Mouse (Mus musculus): ENCODE measurements around the gene Gm43552.
"Not testable (repeated sequence)": the region's sequence is repeated elsewhere in the genome, so short reads cannot be mapped to it uniquely, and the experiment has no call there.

Gene Gm43552

GRCm38 (mm10) chr5:65492716-65493531 is at the start of gene Gm43552:
Gene Gm43552, minus strand, starts transcription at chr5:65492833.
- DNase-seq = peak; percentile 97 to 98

- DNase-seq = no peak
Measured at GRCm38 (mm10) chr5:65541889-65542288, 49.3 kb upstream of the Gm43552 start.

- DNase-seq = no peak
Measured at GRCm38 (mm10) chr5:65539786-65540185, 47.2 kb upstream of the Gm43552 start.

- no peak for DNase-seq
Measured at GRCm38 (mm10) chr5:65538829-65539228, 46.2 kb upstream of the Gm43552 start.

GRCm38 (mm10) chr5:65538121-65538520 is 45.5 kb upstream of the Gm43552 start:
- no peak for DNase-seq

- DNase-seq = peak; percentile 35 to 69
Measured at GRCm38 (mm10) chr5:65537420-65538071, 44.9 kb upstream of the Gm43552 start.

- DNase-seq = peak; percentile 93 to 96
Measured at GRCm38 (mm10) chr5:65536751-65537419, 44.3 kb upstream of the Gm43552 start, which contains the start of the genes Smim14 and Ube2k. Gene Smim14, minus strand, starts transcription at chr5:65537184. Gene Ube2k, plus strand, starts transcription at chr5:65537233.

GRCm38 (mm10) chr5:65536068-65536465 is 43.4 kb upstream of the Gm43552 start:
- not testable (repeated sequence) for DNase-seq

GRCm38 (mm10) chr5:65535457-65536067 is 42.9 kb upstream of the Gm43552 start:
- peak; percentile 29 to 62 for DNase-seq

GRCm38 (mm10) chr5:65534496-65534895 is 41.9 kb upstream of the Gm43552 start:
- DNase-seq = no peak

- DNase-seq = no peak
Measured at GRCm38 (mm10) chr5:65531283-65531682, 38.6 kb upstream of the Gm43552 start.

- DNase-seq = peak; percentile 23 to 44
Measured at GRCm38 (mm10) chr5:65525674-65526443, 33.2 kb upstream of the Gm43552 start.

GRCm38 (mm10) chr5:65524831-65525230 is 32.2 kb upstream of the Gm43552 start:
- DNase-seq = no peak

GRCm38 (mm10) chr5:65521803-65522202 is 29.2 kb upstream of the Gm43552 start:
- no peak for DNase-seq

- no peak for DNase-seq
Measured at GRCm38 (mm10) chr5:65514635-65515278, 22.1 kb upstream of the Gm43552 start.

GRCm38 (mm10) chr5:65513506-65513905 is 20.9 kb upstream of the Gm43552 start:
- DNase-seq = no peak

GRCm38 (mm10) chr5:65508395-65508794 is 15.8 kb upstream of the Gm43552 start:
- no peak for DNase-seq

GRCm38 (mm10) chr5:65505786-65506185 is 13.2 kb upstream of the Gm43552 start:
- DNase-seq = peak; percentile 9 to 43

- DNase-seq = no peak
Measured at GRCm38 (mm10) chr5:65501407-65501806, 8.8 kb upstream of the Gm43552 start.

GRCm38 (mm10) chr5:65500231-65500630 is 7.6 kb upstream of the Gm43552 start:
- DNase-seq = no peak
